12 mouse cellular contexts compared by ENCODE assay signal in genomic region chr11:97063274-97063920, GRCm38 (mm10). TPM values are rescaled to one million over a fixed set of nuclear protein-coding genes. Genes with fewer than 3 reads are reported as not detected.
DNase-seq lines count a peak whose midpoint lies in the region; ATAC-seq and TF ChIP-seq lines count a peak whose summit lies in the region.
"Had no signal": no experiment of that assay in that cellular context is flagged by ENCODE, and none has a peak within 500 bp of the region (broad histone marks: within the 10 kb centered on the region; RNA-seq: fewer than 3 reads in every experiment).

No protein-coding gene starts in this region.

- H3K27ac ChIP-seq in heart, embryonic 14.5 days (replicated peaks in 1 of 2; ENCODE audit: control insufficient read depth in 1 of 2, insufficient read depth in 1 of 2, low read depth in 2 of 2, low read length in 2 of 2): peak overlapping the region; percentile 14 to 34; a peak in 2 of 4 replicates
- 0 out of 2 replicates have a peak overlapping the region, but pooled peaks have one; percentile 12 for H3K27ac ChIP-seq in lung, embryonic 16.5 days (ENCODE audit: low read length)
- H3K27ac ChIP-seq in lung, postnatal 0 days (ENCODE audit: low read length): no peak overlapping the region
- H3K27ac ChIP-seq in hindbrain, embryonic 13.5 days: peak overlapping the region; percentile 25; the same call in 1 of the 2 replicates
- H3K27ac ChIP-seq in stomach, embryonic 16.5 days (ENCODE audit: low read length): 0 out of 2 replicates have a peak overlapping the region, but pooled peaks have one; percentile 27

- no peak for TF ChIP-seq EP300 in lung, postnatal 0 days (IDR thresholded peaks at IDR 0.05)

- H3K4me2 ChIP-seq in heart, embryonic 14.5 days (ENCODE audit: low read length): no peak overlapping the region
- H3K4me2 ChIP-seq in lung, embryonic 16.5 days (ENCODE audit: low read depth, low read length): no peak overlapping the region
- H3K4me2 ChIP-seq in lung, postnatal 0 days (replicated peaks; ENCODE audit: low read depth, low read length): no peak overlapping the region
- H3K4me2 ChIP-seq in hindbrain, embryonic 13.5 days: no peak overlapping the region
- H3K4me2 ChIP-seq in stomach, embryonic 16.5 days (ENCODE audit: low read depth, low read length): no peak overlapping the region

- intact Hi-C loops in heart, postnatal 10 days (cut with DNase I): no loop called here

- TF ChIP-seq CTCF in lung, postnatal 0 days (IDR thresholded peaks at IDR 0.05): no peak

- no peak for ATAC-seq in heart, embryonic 14.5 days (ENCODE audit: insufficient number of reproducible peaks, insufficient read depth, low FRiP score, low read depth)
- ATAC-seq in lung, embryonic 16.5 days (ENCODE audit: low read depth): no peak
- no peak for ATAC-seq in lung, postnatal 0 days
- no peak for ATAC-seq in hindbrain, embryonic 13.5 days (ENCODE audit: low FRiP score)
- no peak for ATAC-seq in stomach, embryonic 16.5 days (ENCODE audit: insufficient read depth, low FRiP score)
- ATAC-seq: Patski had no signal

- no peak overlapping the region for H3K9ac ChIP-seq in heart, embryonic 14.5 days (ENCODE audit: low read length)
- H3K9ac ChIP-seq in lung, embryonic 16.5 days (ENCODE audit: low read length): no peak overlapping the region
- no peak overlapping the region for H3K9ac ChIP-seq in lung, postnatal 0 days (replicated peaks; ENCODE audit: low read depth)
- no peak overlapping the region; the same call in 1 of the 2 replicates for H3K9ac ChIP-seq in hindbrain, embryonic 13.5 days
- H3K9ac ChIP-seq in stomach, embryonic 16.5 days (ENCODE audit: low read length): no peak overlapping the region

- no peaks in the 10 kb centered on the region for H3K9me3 ChIP-seq in heart, embryonic 14.5 days (ENCODE audit: control insufficient read depth, low read length)
- H3K9me3 ChIP-seq in lung, embryonic 16.5 days (ENCODE audit: control insufficient read depth, low read length): no peaks in the 10 kb centered on the region
- no peaks in the 10 kb centered on the region for H3K9me3 ChIP-seq in lung, postnatal 0 days (ENCODE audit: low read length)
- H3K9me3 ChIP-seq in hindbrain, embryonic 13.5 days: no peaks in the 10 kb centered on the region
- H3K9me3 ChIP-seq in stomach, embryonic 16.5 days (replicated peaks; ENCODE audit: control insufficient read depth, low read length): no peaks in the 10 kb centered on the region

- no peak overlapping the region for H3K4me3 ChIP-seq in heart, embryonic 14.5 days (ENCODE audit: control insufficient read depth in 1 of 2, insufficient read depth in 1 of 2, low read depth in 1 of 2, low read length in 2 of 2)
- no peak overlapping the region for H3K4me3 ChIP-seq in lung, embryonic 16.5 days (ENCODE audit: low read length)
- no peak overlapping the region for H3K4me3 ChIP-seq in lung, postnatal 0 days (ENCODE audit: low read depth, low read length)
- H3K4me3 ChIP-seq in hindbrain, embryonic 13.5 days: no peak overlapping the region
- H3K4me3 ChIP-seq in stomach, embryonic 16.5 days (replicated peaks; ENCODE audit: low read length): no peak overlapping the region

- 57% methylated on average over 9 of the region's 9 CpGs for WGBS in heart, embryonic 14.5 days
- WGBS in lung, embryonic 16.5 days: 63% methylated on average over 9 of the region's 9 CpGs
- WGBS in lung, postnatal 0 days: 62% methylated on average over 9 of the region's 9 CpGs
- WGBS in hindbrain, embryonic 13.5 days: 49% methylated on average over 9 of the region's 9 CpGs
- 50% methylated on average over 9 of the region's 9 CpGs for WGBS in stomach, embryonic 16.5 days

- H3K4me1 ChIP-seq in heart, embryonic 14.5 days (ENCODE audit: control insufficient read depth in 2 of 2, insufficient read depth in 2 of 2, low read length in 2 of 2): peaks cover 0 to 5% of the 10 kb centered on the region in 2 experiments; a peak in 2 of 4 replicates
- H3K4me1 ChIP-seq in lung, embryonic 16.5 days (replicated peaks; ENCODE audit: control insufficient read depth, insufficient read depth, low read length): no peaks in the 10 kb centered on the region
- no peaks in the 10 kb centered on the region for H3K4me1 ChIP-seq in lung, postnatal 0 days (ENCODE audit: insufficient read depth, low read depth, low read length)
- H3K4me1 ChIP-seq in hindbrain, embryonic 13.5 days (replicated peaks): no peaks in the 10 kb centered on the region
- H3K4me1 ChIP-seq in stomach, embryonic 16.5 days (ENCODE audit: control insufficient read depth, insufficient read depth, low read length): no peaks in the 10 kb centered on the region

- H3K27me3 ChIP-seq in heart, embryonic 14.5 days (ENCODE audit: control insufficient read depth, insufficient read depth, low read length): no peaks in the 10 kb centered on the region
- H3K27me3 ChIP-seq in lung, embryonic 16.5 days (ENCODE audit: control insufficient read depth, insufficient read depth, low read depth, low read length): no peaks in the 10 kb centered on the region
- H3K27me3 ChIP-seq in lung, postnatal 0 days (replicated peaks; ENCODE audit: insufficient read depth, low read length): no peaks in the 10 kb centered on the region
- H3K27me3 ChIP-seq in hindbrain, embryonic 13.5 days: no peaks in the 10 kb centered on the region
- H3K27me3 ChIP-seq in stomach, embryonic 16.5 days (ENCODE audit: control insufficient read depth, insufficient read depth, low read length): no peaks in the 10 kb centered on the region
- H3K27me3 ChIP-seq: Patski had no signal

- DNase-seq in heart, postnatal 10 days: no peak
- DNase-seq in lung, postnatal 0 days (ENCODE audit: low spot score): no peak
- no peak for DNase-seq in ovary, postnatal 36 days (ENCODE audit: low spot score)
- DNase-seq in frontal cortex, postnatal 36 days (ENCODE audit: low spot score in 2 of 2): no peak
- DNase-seq: kidney, adult 11 months; lung, adult 2 months had no signal

- peaks cover 46% of the 10 kb centered on the region for H3K36me3 ChIP-seq in heart, embryonic 14.5 days (ENCODE audit: control insufficient read depth, insufficient read depth, low read length)
- peaks cover 21% of the 10 kb centered on the region for H3K36me3 ChIP-seq in lung, embryonic 16.5 days (ENCODE audit: control insufficient read depth, insufficient read depth, low read length)
- peaks cover 16% of the 10 kb centered on the region for H3K36me3 ChIP-seq in lung, postnatal 0 days (ENCODE audit: insufficient read depth, low read length)
- H3K36me3 ChIP-seq in hindbrain, embryonic 13.5 days: peaks cover 72% of the 10 kb centered on the region
- peaks cover 5% of the 10 kb centered on the region; the same call in 1 of the 2 replicates for H3K36me3 ChIP-seq in stomach, embryonic 16.5 days (ENCODE audit: control insufficient read depth, insufficient read depth, low read length)

RNA-seq across cellular contexts. Expression of gene Osbpl7, which starts 13.0 kb away (rescaled TPM):
- 3.9 and 4.6 TPM in 2 replicates for polyA plus RNA-seq in heart, embryonic 14.5 days (2014; fragmentation: Nextera tagmentation; extraction: Ambion mirVana)
- 1 to 10 TPM; 5.7 to 6.1 TPM for total RNA-seq in heart, postnatal 10 days (2021)
- polyA plus RNA-seq in lung, embryonic 16.5 days (2015; fragmentation: Nextera tagmentation; extraction: Ambion mirVana): 12.4 and 14.3 TPM in 2 replicates
- 11.4 and 11.9 TPM in 2 replicates for polyA plus RNA-seq in lung, postnatal 0 days (2015; fragmentation: Nextera tagmentation; extraction: Ambion mirVana)
- 9.6 and 10.7 TPM in 2 replicates for polyA plus RNA-seq in hindbrain, embryonic 13.5 days (2015; fragmentation: Nextera tagmentation; extraction: Ambion mirVana)
- polyA plus RNA-seq in stomach, embryonic 16.5 days (2015; fragmentation: Nextera tagmentation; extraction: Ambion mirVana): 10.5 and 11.8 TPM in 2 replicates

RNA-seq across cellular contexts. Expression of gene Mrpl10, which starts 22.0 kb away (rescaled TPM):
- polyA plus RNA-seq in heart, embryonic 14.5 days (2014; fragmentation: Nextera tagmentation; extraction: Ambion mirVana): 76.9 and 80.1 TPM in 2 replicates
- 10 to 100 TPM; 85.0 to 86.5 TPM for total RNA-seq in heart, postnatal 10 days (2021)
- 74.1 and 76.5 TPM in 2 replicates for polyA plus RNA-seq in lung, embryonic 16.5 days (2015; fragmentation: Nextera tagmentation; extraction: Ambion mirVana)
- polyA plus RNA-seq in lung, postnatal 0 days (2015; fragmentation: Nextera tagmentation; extraction: Ambion mirVana): 50.8 and 53.5 TPM in 2 replicates
- polyA plus RNA-seq in hindbrain, embryonic 13.5 days (2015; fragmentation: Nextera tagmentation; extraction: Ambion mirVana): 59.4 and 62.0 TPM in 2 replicates
- 76.7 and 78.9 TPM in 2 replicates for polyA plus RNA-seq in stomach, embryonic 16.5 days (2015; fragmentation: Nextera tagmentation; extraction: Ambion mirVana)

RNA-seq across cellular contexts. Expression of gene Lrrc46, which starts 22.2 kb away (rescaled TPM):
- polyA plus RNA-seq in heart, embryonic 14.5 days (2014; fragmentation: Nextera tagmentation; extraction: Ambion mirVana): 0.35 and 0.54 TPM in 2 replicates
- total RNA-seq in heart, postnatal 10 days (2021): under 1 TPM; 0.31 to 0.45 TPM
- polyA plus RNA-seq in lung, embryonic 16.5 days (2015; fragmentation: Nextera tagmentation; extraction: Ambion mirVana): 8.7 and 11.3 TPM in 2 replicates
- 7.5 and 9.8 TPM in 2 replicates for polyA plus RNA-seq in lung, postnatal 0 days (2015; fragmentation: Nextera tagmentation; extraction: Ambion mirVana)
- 3.2 and 5.6 TPM in 2 replicates for polyA plus RNA-seq in hindbrain, embryonic 13.5 days (2015; fragmentation: Nextera tagmentation; extraction: Ambion mirVana)
- polyA plus RNA-seq in stomach, embryonic 16.5 days (2015; fragmentation: Nextera tagmentation; extraction: Ambion mirVana): 0.34 and 0.62 TPM in 2 replicates
- total RNA-seq: gastrocnemius, adult 8-10 months had no signal

RNA-seq across cellular contexts. Expression of gene Scrn2, which starts 33.7 kb away (rescaled TPM):
- polyA plus RNA-seq in heart, embryonic 14.5 days (2014; fragmentation: Nextera tagmentation; extraction: Ambion mirVana): 12.9 and 14.4 TPM in 2 replicates
- 10 to 100 TPM; 11.3 to 16.1 TPM for total RNA-seq in heart, postnatal 10 days (2021)
- polyA plus RNA-seq in lung, embryonic 16.5 days (2015; fragmentation: Nextera tagmentation; extraction: Ambion mirVana): 29.7 and 32.9 TPM in 2 replicates
- polyA plus RNA-seq in lung, postnatal 0 days (2015; fragmentation: Nextera tagmentation; extraction: Ambion mirVana): 15.7 and 17.2 TPM in 2 replicates
- polyA plus RNA-seq in hindbrain, embryonic 13.5 days (2015; fragmentation: Nextera tagmentation; extraction: Ambion mirVana): 14.4 and 15.3 TPM in 2 replicates
- polyA plus RNA-seq in stomach, embryonic 16.5 days (2015; fragmentation: Nextera tagmentation; extraction: Ambion mirVana): 20.3 and 20.7 TPM in 2 replicates

RNA-seq across cellular contexts. Expression of gene Sp6, which starts 50.2 kb away (rescaled TPM):
- polyA plus RNA-seq in heart, embryonic 14.5 days (2014; fragmentation: Nextera tagmentation; extraction: Ambion mirVana): 0.11 TPM in 1 of 2 replicates, not detected in the other
- under 1 TPM; 0.12 to 0.15 TPM for total RNA-seq in heart, postnatal 10 days (2021)
- 0.59 and 0.62 TPM in 2 replicates for polyA plus RNA-seq in lung, embryonic 16.5 days (2015; fragmentation: Nextera tagmentation; extraction: Ambion mirVana)
- 0.56 and 0.81 TPM in 2 replicates for polyA plus RNA-seq in lung, postnatal 0 days (2015; fragmentation: Nextera tagmentation; extraction: Ambion mirVana)
- polyA plus RNA-seq in hindbrain, embryonic 13.5 days (2015; fragmentation: Nextera tagmentation; extraction: Ambion mirVana): 0.10 and 0.29 TPM in 2 replicates
- polyA plus RNA-seq in stomach, embryonic 16.5 days (2015; fragmentation: Nextera tagmentation; extraction: Ambion mirVana): 6.1 and 9.7 TPM in 2 replicates
